Mouse (Mus musculus) hindbrain, embryonic 14.5 days (tissue): Measurements from ENCODE around the gene Rtn4rl1. TPM values are rescaled to one million over a fixed set of nuclear protein-coding genes. Genes with fewer than 3 reads are reported as not detected.

Experiments used
- ATAC-seq: fragments of 200-750 bp; cut with Nextera tagmentation; 2 replicates; pipeline ENCODE4 v1.8.0; 2017; ENCODE audit warnings: moderate number of reproducible peaks, mild to moderate bottlenecking, moderate TSS enrichment, moderate library complexity; ENCODE audit not compliant: low FRiP score
- DNase-seq: peaks from one replicate; pipeline ENCODE4 v3.0.0-alpha.2; 2015; ENCODE audit warnings: low spot score
- H3K27ac ChIP-seq: fragments of 300-500 bp; sonication (generic); 2 replicates; pipeline ENCODE4 v1.5.1; 2014; ENCODE audit warnings: mild to moderate bottlenecking, moderate library complexity
- H3K27me3 ChIP-seq: fragments of 300-500 bp; sonication (generic); 2 replicates; pipeline ENCODE4 v1.6.1; 2014; ENCODE audit warnings: mild to moderate bottlenecking, low read length, mixed read lengths; ENCODE audit not compliant: control insufficient read depth, insufficient read depth
- H3K36me3 ChIP-seq: fragments of 300-500 bp; sonication (generic); replicated peaks from 2 replicates; pipeline ENCODE4 v1.6.1; 2014; ENCODE audit not compliant: control insufficient read depth, insufficient read depth
- H3K4me1 ChIP-seq: fragments of 300-500 bp; sonication (generic); replicated peaks from 2 replicates; pipeline ENCODE4 v1.6.1; 2014; ENCODE audit warnings: antibody characterized with exemption, low read length, mixed read lengths; ENCODE audit not compliant: control insufficient read depth, insufficient read depth
- H3K4me2 ChIP-seq: fragments of 300-500 bp; sonication (generic); replicated peaks from 2 replicates; pipeline ENCODE4 v1.6.1; 2014; ENCODE audit warnings: mild to moderate bottlenecking, moderate library complexity
- H3K4me3 ChIP-seq: fragments of 300-500 bp; sonication (generic); replicated peaks from 2 replicates; pipeline ENCODE4 v1.5.1; 2014; ENCODE audit warnings: mild to moderate bottlenecking, low read length
- H3K9ac ChIP-seq: fragments of 300-500 bp; sonication (generic); 2 replicates; pipeline ENCODE4 v1.6.1; 2014
- H3K9me3 ChIP-seq: fragments of 300-500 bp; sonication (generic); 2 replicates; pipeline ENCODE4 v1.6.1; 2016; ENCODE audit warnings: low read length; ENCODE audit not compliant: control insufficient read depth
- WGBS: fragments of 180-500 bp; shearing (Covaris S2); extraction: QIAGEN DNeasy Blood & Tissue Kit; methylation state at CpG from one replicate; pipeline ENCODE4 v1.1.7; 2014; 5-methylcytosine and 5-hydroxymethylcytosine counted together
- polyA plus RNA-seq: library from polyadenylated mRNA; unstranded; fragments of >200 nt; fragmentation: Nextera tagmentation; extraction: Ambion mirVana; gene quantifications from 2 replicates; pipeline ENCODE4 v1.2.1, GENCODE M21; 2014

Rtn4rl1 gene
- polyA plus RNA-seq, 1 experiment from 2014 or later = 8.5 TPM

- Histone ChIP-seq H3K9ac (no peak overlapping the region), H3K4me1 (peaks cover 35% of the 10 kb centered on the region), H3K36me3 (no peaks in the 10 kb centered on the region; the same call in 1 of the 2 replicates), H3K27me3 (no peaks in the 10 kb centered on the region), H3K4me3 (no peak overlapping the region), H3K9me3 (no peaks in the 10 kb centered on the region), H3K4me2 (no peak overlapping the region), H3K27ac (no peak overlapping the region)
- no peak for ATAC-seq
- 63% methylated on average over 4 of the region's 4 CpGs for WGBS
- no peak for DNase-seq
Measured at GRCm38 (mm10) chr11:75261730-75262129, 68.1 kb downstream of the Rtn4rl1 start.

DNA sequence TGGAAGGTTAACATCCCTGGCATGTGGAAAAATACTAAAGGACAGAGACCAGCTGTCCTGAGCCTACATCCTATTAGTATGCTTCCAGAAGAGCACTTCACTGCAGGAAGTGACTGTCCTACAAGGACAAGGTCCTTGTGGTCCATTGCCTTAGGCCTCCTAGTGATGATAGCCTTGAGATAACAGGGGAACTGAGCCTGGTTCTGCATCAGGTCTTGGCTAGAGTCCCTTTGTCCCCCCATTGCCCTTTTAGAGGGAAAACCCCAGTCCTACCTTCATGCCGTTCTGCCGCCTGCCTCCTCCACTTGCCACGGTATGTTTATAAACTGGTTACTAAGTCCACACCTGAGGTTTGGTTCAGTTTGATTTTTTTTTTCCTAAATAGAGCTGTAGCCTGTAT is 68.6 kb downstream of the Rtn4rl1 start:
- Histone ChIP-seq H3K27ac (0 out of 2 replicates have a peak overlapping the region, but pooled peaks have one; percentile 21), H3K4me2 (no peak overlapping the region), H3K36me3 (no peaks in the 10 kb centered on the region; the same call in 1 of the 2 replicates), H3K27me3 (no peaks in the 10 kb centered on the region), H3K9me3 (no peaks in the 10 kb centered on the region), H3K9ac (no peak overlapping the region), H3K4me1 (peaks cover 36% of the 10 kb centered on the region), H3K4me3 (no peak overlapping the region)
- DNase-seq = no peak
- no peak for ATAC-seq
- 88% methylated on average over 3 of the region's 3 CpGs for WGBS

DNA sequence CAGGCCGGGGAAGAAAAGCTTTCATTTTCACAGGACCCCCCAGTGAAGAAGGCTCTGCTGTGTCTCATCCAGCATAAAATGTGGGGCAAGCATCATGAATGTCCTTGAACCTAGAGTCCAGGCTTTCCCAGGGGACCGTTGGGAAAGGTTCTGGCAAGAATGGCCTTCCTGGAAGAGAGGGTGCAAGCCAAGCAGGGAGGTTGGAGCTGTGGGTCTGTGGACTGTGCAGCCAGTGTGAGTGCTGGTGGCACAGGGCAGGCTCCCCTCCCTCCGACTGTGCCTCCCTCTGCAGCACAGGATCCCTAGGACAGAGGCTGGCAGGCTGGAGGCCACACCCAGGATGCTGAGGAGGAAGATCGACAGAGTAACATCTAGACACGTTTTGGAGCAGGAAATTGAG is 69.2 kb downstream of the Rtn4rl1 start:
- peaks cover 38% of the 10 kb centered on the region for H3K4me1 ChIP-seq
- H3K9me3 ChIP-seq = no peaks in the 10 kb centered on the region
- H3K36me3 ChIP-seq = no peaks in the 10 kb centered on the region; the same call in 1 of the 2 replicates
- H3K4me2 ChIP-seq = no peak overlapping the region
- H3K4me3 ChIP-seq = no peak overlapping the region
- WGBS = 58% methylated on average over 5 of the region's 5 CpGs
- H3K27me3 ChIP-seq = no peaks in the 10 kb centered on the region
- DNase-seq (no peak), ATAC-seq (no peak)
- H3K9ac ChIP-seq = peak overlapping the region; percentile 10; the same call in 1 of the 2 replicates
- peak overlapping the region; percentile 21 for H3K27ac ChIP-seq

DNA sequence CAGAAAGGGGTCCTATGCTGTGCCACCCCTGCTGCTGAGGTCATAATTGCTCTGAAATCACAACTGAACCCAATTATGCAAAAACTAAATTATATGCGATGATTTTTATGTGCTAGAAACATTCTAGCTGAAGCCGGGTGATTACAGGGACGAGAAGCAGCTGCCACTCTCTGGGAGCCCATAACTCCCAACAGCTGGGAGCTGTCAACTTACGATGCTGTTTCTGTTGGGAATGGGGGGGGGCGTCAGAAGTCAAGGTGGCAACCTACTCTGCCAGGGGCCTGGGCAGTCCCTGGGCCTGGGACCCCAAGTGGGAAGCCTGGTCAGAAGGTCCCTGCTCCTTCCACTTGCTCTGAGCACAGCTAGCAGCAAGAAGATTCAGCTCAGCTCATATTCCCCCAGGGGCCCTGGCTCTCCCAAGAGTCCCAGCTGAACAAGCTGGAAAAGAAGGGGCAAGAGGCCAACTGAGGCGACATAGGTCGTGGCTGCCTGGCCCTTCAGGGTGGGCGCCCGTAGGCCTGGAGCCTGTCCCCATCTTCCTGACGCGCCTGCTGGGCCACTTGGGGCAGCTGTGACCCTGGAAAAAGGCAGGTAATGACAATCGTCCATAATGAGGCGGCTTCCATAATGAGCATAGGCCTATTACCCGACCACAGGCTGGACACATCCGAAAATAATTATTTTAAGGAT is 69.8 kb downstream of the Rtn4rl1 start:
- DNase-seq (no peak), ATAC-seq (no peak)
- H3K27me3 ChIP-seq = no peaks in the 10 kb centered on the region
- H3K27ac ChIP-seq = peak overlapping the region; percentile 21
- H3K9ac ChIP-seq = peak overlapping the region; percentile 10; the same call in 1 of the 2 replicates
- peaks cover 38% of the 10 kb centered on the region for H3K4me1 ChIP-seq
- no peak overlapping the region for H3K4me3 ChIP-seq
- no peaks in the 10 kb centered on the region for H3K9me3 ChIP-seq
- H3K4me2 ChIP-seq = no peak overlapping the region
- no peaks in the 10 kb centered on the region; the same call in 1 of the 2 replicates for H3K36me3 ChIP-seq
- WGBS = 50% methylated on average over 15 of the region's 15 CpGs

DNA sequence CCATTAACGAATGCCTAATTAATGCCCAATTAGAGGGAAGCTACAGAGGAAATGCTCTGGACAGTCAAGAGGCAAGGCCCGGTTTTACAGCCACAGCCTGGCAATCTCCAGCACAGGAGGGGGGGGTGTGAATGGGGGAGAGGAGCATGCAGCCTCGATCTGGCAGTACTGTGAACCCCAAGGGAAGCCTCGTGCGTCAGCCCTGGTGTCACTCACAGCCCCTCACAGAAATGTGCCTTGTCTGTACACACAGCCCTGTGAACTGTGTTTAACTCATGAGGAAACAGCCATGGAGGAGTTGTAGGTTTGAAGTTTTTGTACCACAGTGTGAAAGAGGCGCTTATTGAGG is 70.4 kb downstream of the Rtn4rl1 start:
- no peak overlapping the region for H3K9ac ChIP-seq
- H3K4me3 ChIP-seq = no peak overlapping the region
- 42% methylated on average over 6 of the region's 6 CpGs for WGBS
- ATAC-seq = no peak
- DNase-seq = no peak
- no peak overlapping the region for H3K27ac ChIP-seq
- no peak overlapping the region for H3K4me2 ChIP-seq
- no peaks in the 10 kb centered on the region; the same call in 1 of the 2 replicates for H3K36me3 ChIP-seq
- H3K9me3 ChIP-seq = no peaks in the 10 kb centered on the region
- H3K27me3 ChIP-seq = no peaks in the 10 kb centered on the region
- H3K4me1 ChIP-seq = peaks cover 38% of the 10 kb centered on the region

GRCm38 (mm10) chr11:75264550-75264949 is 71.0 kb downstream of the Rtn4rl1 start:
- Histone ChIP-seq H3K27me3 (no peaks in the 10 kb centered on the region), H3K4me2 (no peak overlapping the region), H3K4me3 (no peak overlapping the region), H3K36me3 (no peaks in the 10 kb centered on the region; the same call in 1 of the 2 replicates), H3K9me3 (no peaks in the 10 kb centered on the region), H3K27ac (no peak overlapping the region), H3K9ac (no peak overlapping the region), H3K4me1 (peaks cover 38% of the 10 kb centered on the region)
- 87% methylated on average over 6 of the region's 6 CpGs for WGBS
- ATAC-seq (no peak), DNase-seq (no peak)

GRCm38 (mm10) chr11:75265545-75265944 is 72.0 kb downstream of the Rtn4rl1 start:
- no peak for DNase-seq
- no peaks in the 10 kb centered on the region; the same call in 1 of the 2 replicates for H3K36me3 ChIP-seq
- no peaks in the 10 kb centered on the region for H3K9me3 ChIP-seq
- ATAC-seq = no peak
- no peak overlapping the region for H3K27ac ChIP-seq
- H3K4me1 ChIP-seq = peaks cover 38% of the 10 kb centered on the region
- H3K4me2 ChIP-seq = no peak overlapping the region
- H3K9ac ChIP-seq = no peak overlapping the region
- H3K27me3 ChIP-seq = no peaks in the 10 kb centered on the region
- WGBS = 79% methylated on average over 15 of the region's 15 CpGs
- H3K4me3 ChIP-seq = no peak overlapping the region

GRCm38 (mm10) chr11:75267826-75268281 is 74.3 kb downstream of the Rtn4rl1 start:
- Histone ChIP-seq H3K27me3 (no peaks in the 10 kb centered on the region), H3K9ac (no peak overlapping the region), H3K4me1 (peaks cover 18% of the 10 kb centered on the region), H3K4me3 (no peak overlapping the region), H3K27ac (peak overlapping the region; percentile 48; the same call in 1 of the 2 replicates), H3K36me3 (no peaks in the 10 kb centered on the region; the same call in 1 of the 2 replicates), H3K4me2 (no peak overlapping the region), H3K9me3 (no peaks in the 10 kb centered on the region)
- WGBS = 49% methylated on average over 9 of the region's 9 CpGs
- ATAC-seq (no peak), DNase-seq (no peak)

DNA sequence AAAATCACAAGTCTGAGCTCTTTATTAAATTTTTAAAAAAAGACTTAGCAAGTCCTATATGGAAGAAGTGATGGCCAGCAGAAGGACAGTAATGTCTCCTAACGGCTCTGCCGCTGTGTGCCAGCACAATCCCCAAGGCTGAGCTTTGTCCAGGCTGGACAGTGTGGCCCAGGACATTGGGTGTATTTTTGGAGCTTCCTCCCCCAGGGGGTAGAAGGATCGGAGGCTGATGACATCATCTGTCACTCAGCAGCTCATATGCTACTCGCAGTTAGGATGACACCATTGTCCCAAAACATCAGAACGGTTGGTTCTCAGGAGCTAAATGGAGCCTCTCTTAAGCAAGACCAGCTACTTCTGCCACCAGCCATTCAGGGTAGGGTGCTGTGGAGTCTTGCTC is 74.9 kb downstream of the Rtn4rl1 start:
- WGBS = 63% methylated on average over 5 of the region's 5 CpGs
- Histone ChIP-seq H3K36me3 (no peaks in the 10 kb centered on the region; the same call in 1 of the 2 replicates), H3K9ac (no peak overlapping the region), H3K27me3 (no peaks in the 10 kb centered on the region), H3K4me3 (no peak overlapping the region), H3K4me1 (peaks cover 17% of the 10 kb centered on the region), H3K4me2 (no peak overlapping the region), H3K9me3 (no peaks in the 10 kb centered on the region), H3K27ac (no peak overlapping the region)
- DNase-seq (no peak), ATAC-seq (no peak)
